Mouse (Mus musculus): ENCODE measurements around the gene Emp3.
"Not testable (repeated sequence)": the region's sequence is repeated elsewhere in the genome, so short reads cannot be mapped to it uniquely, and the experiment has no call there.

The Emp3 gene

DNA sequence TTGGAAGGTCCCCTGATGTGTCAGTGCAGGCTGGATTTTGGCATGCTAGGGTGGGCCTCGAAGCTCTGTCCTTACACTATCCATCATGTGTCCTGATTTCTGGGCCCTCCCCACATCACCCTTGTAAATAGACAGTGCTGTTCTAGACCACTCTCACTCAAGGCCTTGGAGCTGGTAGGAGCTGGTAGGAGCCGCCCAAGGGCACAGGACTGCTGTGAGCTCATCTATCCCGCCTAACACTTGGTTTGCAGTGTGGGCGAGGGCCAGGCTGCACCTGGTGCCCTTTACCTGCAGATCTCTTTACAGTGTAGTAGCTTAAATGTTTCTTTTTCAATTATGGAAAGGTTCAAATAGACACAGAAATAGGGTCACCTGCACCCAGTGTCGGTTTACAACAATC, 6.2 kb downstream of the Emp3 start:
- no peak for DNase-seq

DNA sequence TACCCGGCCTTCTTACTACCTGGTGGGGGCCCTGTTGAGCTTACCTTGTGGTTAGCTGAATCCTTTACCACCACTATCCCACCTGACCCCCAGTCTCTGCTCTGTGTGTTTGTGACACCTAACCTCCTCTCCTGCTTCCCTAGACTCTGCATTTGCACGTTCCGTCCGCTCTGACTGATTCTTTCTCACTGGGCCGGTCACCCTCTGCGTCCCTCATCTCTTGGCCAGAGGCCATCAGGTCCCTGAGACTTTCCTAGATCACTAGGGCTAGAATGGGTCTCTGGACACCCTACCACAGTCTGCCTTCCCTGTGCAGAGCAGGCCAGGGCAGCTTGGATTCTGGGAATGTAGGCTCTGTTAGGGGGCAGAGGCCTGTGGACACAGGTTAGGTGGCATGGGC, 7.1 kb downstream of the Emp3 start:
- DNase-seq, result no peak

DNA sequence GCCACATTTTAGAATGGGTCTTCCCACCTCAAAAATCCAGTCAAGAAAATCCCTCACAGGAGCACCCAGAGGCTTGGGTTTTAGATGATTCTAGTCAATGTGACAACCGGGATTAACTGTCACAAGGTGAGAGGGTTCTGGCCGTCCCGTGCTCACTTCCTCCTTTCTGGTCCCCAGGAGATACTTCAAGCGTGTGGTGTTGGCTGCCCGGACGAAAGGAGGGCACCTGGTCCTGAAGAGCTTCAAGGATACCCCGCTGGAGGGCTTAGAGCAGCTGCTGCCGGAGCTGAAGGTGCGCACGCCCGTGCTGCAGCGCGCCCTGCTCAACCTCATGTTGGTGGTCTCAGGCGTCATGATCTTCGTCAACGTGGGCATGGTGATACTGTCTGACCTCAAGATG, 12.1 kb downstream of the Emp3 start:
- DNase-seq, result no peak

GRCm38 (mm10) chr7:45908384-45908783, 12.8 kb downstream of the Emp3 start:
- peak in 1 of 2 experiments; percentile 38 for DNase-seq

DNA sequence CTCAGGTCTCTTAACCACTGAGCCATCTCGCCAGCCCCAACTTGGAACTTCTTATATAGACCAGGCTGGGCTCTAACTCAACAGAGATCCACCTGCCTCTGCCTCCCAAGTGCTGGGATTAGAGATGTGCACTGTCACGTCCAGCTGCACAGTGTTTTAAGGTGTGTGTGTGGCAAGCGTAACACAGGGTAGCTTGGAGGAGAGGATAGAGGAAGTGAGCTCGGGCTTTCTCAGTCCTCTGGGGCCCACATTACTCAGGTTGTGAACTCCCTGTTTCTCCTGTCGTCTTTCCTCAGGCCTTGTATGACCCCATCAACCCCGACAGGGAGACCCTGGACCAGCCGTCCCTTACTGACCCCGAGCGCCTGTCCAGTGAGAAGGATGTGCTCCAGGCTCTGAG, 14.6 kb downstream of the Emp3 start:
- no peak for DNase-seq

GRCm38 (mm10) chr7:45902481-45903002, 18.7 kb downstream of the Emp3 start:
- DNase-seq, result no peak

- peak in 1 of 2 experiments; percentile 41 for DNase-seq
Measured at GRCm38 (mm10) chr7:45901562-45901961, 19.6 kb downstream of the Emp3 start.

DNA sequence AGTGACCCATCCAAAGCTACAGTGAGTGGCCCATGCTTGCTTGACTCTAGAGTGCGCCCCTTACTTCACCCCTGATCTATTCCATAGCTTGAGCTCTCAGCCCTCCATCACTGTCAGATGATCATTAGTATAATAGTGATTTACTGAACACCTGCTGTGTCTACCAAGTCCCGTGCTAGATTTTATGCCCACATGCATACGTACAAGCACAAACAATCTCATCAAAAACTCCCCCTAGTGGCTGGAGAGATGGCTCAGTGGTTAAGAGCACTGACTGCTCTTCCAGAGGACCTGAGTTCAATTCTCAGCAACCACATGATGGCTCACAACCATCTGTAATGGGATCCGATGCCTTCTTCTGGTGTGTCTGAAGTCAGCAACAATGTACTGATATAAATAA, 23.1 kb downstream of the Emp3 start:
- not testable (repeated sequence) for DNase-seq

- peak; percentile 84 to 92 for DNase-seq
Measured at GRCm38 (mm10) chr7:45897258-45897757, 23.9 kb downstream of the Emp3 start.

DNA sequence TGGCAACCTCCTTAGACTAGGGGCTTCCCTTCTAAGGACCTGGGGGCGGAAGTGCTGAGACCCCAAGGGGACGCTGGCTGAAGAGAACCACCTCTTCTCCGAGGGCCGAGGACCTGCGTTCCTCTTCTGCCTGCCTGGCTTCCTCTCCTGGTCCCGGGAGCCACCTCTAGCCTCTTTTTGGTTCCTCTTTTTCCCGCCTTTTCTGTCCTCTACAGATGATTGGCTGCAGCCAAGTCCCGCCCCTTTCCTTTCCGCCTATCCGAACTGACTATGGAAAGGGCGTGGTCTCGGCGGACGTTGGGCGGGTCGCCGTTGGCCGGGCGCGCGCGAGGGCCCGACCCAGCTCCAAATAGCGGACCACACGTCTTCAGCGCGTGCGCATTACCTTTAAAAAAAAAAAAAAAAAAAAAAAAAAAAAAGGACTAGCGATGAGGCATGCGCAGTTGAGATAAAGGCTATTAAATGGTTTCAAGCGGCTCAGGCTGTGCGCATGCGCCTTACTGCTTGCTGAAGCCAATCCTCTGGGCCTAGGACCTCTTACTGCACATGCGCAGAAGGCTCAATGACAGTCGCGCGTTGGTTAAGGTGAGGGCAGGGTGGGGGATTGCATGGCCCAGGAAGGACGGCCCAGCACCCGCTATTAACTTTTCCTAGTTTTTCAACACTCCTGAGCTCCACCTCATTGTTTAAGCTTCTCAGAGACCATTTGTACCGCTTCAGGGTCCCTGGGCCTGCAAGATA, 24.5 kb downstream of the Emp3 start, which contains the start of the genes Syngr4 and Tmem143:
Syngr4 (minus strand) TSS at position 198 of the 741 bp plus-strand sequence.
Tmem143 (plus strand) TSS at position 425 of the 741 bp plus-strand sequence.
- DNase-seq, result peak; percentile 97 to 99

GRCm38 (mm10) chr7:45895931-45896516, 25.2 kb downstream of the Emp3 start:
- DNase-seq, result no peak

DNA sequence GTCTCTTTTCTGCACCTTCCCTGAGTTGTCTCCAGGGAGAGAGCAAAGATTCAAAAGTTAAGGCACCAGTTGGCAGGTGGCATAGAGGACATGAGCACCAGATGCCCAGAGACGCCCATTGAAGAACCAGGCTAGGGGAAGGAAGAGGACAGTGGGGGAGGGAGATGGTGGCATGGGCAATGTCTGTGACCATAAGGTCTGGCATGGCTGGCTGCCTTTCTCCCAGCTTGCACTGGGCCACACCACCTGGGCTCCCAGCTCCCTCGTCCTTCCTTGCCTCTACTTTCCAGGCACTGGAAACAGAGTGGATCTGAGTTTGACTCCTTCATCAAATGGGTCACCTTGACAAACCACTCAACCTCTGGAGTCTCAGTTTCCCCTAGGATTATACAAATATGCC, 28.6 kb downstream of the Emp3 start:
- no peak for DNase-seq

- DNase-seq, result no peak
Measured at GRCm38 (mm10) chr7:45887246-45887645, 34.0 kb downstream of the Emp3 start.

DNA sequence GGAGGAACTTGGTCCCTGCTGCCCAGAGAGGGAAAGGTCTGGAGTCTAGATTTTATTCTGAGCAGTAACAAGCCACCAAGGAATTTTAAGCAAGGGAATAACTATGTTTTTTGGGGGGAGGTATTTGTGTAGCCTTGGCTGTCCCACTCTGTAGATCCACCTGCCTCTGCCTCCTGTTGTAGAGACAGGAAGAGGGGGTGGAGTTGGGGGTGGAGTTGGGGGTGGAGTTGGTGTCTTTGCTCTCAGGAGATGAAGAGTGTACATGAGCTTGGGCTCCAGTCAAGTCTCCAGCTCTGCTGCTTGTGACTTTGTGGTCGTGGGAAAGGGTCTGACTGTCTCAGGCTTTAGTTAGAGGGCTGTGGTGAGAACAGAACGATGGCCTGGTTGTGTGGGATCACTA, 40.2 kb downstream of the Emp3 start:
- no peak for DNase-seq

- DNase-seq, result no peak
Measured at GRCm38 (mm10) chr7:45880531-45880930, 40.7 kb downstream of the Emp3 start.

DNA sequence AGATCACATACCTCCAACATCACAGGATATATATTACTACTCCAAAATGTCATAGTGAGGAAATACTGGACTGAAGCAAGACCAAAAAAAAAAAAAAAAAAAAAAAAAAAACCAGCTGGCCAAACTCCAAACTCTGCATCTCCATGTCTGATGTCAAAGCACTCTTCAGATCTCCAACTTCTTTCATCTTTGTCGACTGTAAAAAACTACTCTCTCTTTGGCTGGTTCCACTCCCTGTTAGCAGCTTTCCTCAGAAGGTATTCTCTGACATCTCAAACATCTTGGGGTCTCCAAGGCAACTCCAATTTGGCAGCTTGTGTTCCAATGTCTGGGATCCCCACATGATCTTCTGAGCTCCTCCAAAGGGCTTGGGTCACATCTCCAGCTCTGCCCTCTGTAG, 42.9 kb downstream of the Emp3 start, which contains the start of gene Grin2d:
Grin2d (minus strand) TSS at position 101 of the 400 bp plus-strand sequence.
- DNase-seq, result not testable (repeated sequence)

GRCm38 (mm10) chr7:45876895-45877294, 44.3 kb downstream of the Emp3 start:
- no peak for DNase-seq

DNA sequence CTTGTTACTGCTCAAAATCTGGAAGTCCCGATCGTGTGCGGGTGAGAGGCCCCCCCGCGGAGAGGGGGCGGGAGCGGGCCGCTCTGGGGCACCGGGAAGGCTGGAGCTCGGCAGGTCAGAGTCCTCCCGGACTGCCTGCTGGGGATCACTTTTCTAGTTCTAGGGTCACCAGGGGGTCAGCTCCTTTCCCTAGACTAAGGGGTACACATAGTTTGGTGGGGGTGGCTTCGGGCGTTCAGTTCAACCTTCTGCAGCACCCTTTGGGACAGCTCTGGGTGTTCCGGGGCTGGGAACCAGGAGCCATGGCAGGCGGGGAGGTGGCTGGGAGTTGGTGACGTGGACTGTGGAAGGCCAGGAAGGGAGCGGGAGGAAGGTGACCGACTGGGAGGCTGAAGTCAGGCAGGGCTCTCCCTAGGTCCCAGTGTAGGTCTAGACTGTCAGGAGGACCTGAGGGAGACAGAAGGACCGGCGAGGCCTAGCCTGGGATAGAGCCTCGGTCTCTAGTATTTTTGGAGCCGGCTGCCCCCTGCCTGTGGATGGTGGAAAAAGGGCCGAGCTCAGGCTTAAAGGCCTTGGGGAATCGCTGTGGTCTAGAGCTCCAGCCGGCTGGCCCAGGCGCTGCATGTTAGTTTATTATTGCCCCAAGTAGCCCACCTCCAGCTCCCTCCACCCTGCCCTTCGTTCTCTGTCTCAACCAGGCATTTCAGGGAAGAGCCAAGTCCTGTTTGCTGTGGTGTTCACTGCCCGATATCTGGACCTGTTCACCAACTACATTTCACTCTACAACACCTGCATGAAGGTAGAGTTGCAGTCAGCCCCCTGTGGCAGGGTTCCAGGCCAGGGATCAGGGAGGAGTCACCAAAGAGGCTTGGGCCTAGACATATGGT, 47.9 kb downstream of the Emp3 start:
- peak; percentile 60 to 65 for DNase-seq

DNA sequence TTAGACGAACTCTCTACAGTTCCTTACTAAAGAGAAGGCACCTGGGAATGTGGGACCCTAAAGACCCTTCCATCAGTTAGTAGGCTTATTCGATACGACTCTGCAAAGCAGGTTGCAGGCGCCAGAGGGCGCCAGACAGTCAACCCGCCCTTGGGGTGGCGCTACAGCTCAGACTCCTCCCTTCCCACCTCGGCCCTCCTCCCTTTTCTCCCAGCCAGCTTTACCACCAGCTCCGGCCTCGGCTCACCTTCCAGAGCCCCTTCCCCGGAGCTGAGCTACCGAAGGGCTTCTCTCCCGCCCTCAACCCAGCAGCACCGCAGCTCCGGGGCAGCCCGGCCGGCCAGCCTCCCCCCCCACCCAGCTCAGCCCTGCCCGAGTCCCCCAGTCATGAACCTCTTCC, 48.6 kb downstream of the Emp3 start, which contains the start of gene Kdelr1:
Kdelr1 (plus strand) TSS at position 149 of the 400 bp plus-strand sequence.
- peak; percentile 87 to 91 for DNase-seq

DNA sequence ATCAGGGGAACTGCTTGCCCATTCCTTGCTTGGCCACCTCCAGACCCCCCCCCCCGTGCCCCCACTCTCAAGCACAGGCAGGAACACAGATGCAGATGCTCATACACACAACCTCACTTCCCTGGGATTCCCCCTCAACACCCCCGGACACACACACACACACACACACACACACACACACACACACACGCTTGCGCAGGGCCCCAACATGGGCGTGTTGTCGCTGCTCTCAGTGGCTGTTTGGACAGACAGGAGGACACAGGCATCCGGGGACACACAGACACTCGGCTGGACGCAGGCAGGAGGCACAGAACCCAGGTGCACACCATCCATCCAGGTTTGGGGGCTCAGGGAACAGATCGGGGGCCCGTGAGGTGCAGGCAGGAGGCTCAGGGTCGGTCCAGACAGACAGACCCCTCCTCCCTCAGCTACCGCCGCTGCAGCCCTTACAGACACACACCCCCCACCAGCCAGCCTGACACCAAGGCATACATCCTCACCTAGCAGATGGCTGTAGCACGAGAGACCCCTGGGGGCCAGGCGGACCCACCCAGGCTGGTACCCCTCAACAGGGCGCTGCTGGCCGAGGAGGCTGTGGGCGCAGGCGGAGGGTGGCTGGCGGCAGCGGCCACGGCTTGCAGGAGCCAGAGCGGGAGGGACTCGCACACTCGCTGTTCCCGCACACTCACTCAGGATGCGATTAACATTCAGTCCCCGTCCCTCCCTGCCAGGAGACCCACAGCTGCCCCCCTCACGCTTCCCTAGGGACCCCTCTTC, 50.7 kb downstream of the Emp3 start:
- no peak for DNase-seq

GRCm38 (mm10) chr7:45869787-45870186, 51.4 kb downstream of the Emp3 start:
- DNase-seq, result no peak

DNA sequence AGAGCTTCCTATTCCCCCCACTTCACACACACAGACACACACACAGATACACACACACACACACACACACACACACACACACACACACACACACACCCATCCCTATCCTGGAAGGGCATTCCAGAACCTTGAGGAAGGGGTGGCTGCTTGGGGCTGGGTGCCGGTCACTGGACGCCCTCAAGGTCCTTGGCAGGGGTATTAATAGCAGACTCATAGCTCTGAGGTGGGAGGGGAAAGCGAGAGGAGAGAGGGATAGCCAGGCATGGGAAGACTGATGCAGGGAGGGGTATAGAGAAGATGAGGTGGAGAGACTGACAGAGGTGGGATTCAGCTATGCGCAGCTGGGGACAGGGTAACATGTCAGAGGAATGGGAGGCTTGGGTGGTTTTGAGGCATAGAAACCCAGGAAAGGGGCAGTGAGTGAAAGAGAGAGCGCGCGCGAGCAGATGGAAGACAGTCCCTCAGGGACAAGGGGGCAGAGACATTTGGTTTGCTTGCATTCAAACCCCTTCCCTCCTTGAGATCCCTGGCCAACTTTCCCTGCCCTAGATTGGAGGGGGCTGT, 52.0 kb downstream of the Emp3 start:
- DNase-seq, result no peak

Data from kidney, adult 8-10 months (tissue).